Mouse (Mus musculus): Measurements from ENCODE around the gene Ank2. TPM values are rescaled to one million over a fixed set of nuclear protein-coding genes. Genes with fewer than 3 reads are reported as not detected.

Ank2 gene
- polyA plus RNA-seq, 1 experiment from 2014 or later, result 118 TPM

DNA sequence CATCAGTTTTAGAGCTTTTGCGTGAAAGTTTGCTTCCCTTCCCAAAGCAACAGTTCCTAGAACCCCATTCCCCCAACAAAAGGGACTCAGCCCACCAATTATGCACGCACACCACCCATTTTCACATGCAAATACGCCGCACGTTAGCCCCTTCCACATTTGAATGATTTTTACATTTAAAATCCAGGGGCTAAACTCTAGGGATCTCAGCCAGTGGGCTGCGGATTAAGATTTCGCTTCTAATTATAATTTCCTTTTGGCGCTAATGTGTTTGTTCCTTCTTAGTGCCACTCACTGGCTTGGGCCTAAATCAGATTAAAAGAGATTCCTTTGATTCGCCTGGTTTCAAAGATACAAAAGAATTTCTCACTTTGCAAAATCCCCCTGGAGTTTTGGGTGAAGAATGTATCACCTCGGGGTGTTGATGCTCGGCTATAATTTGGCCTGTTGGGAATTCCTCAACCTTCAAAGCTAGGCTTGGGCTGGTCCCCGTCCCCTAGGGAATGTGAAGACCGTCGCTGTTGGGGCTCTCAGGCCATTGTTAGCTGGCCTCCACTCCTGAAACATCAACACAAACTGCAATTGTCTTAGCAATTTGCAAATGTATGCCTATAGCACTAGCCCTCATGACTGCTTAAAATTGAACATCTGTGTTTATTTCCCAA, 35.2 kb downstream of the Ank2 start:
- 17% methylated on average over 14 of the region's 14 CpGs for WGBS
- H3K27me3 ChIP-seq (ENCODE audit: control insufficient read depth, insufficient read depth, low read length), result no peaks in the 10 kb centered on the region
- no peaks in the 10 kb centered on the region; the same call in 1 of the 2 replicates for H3K4me1 ChIP-seq (replicated peaks; ENCODE audit: control insufficient read depth, insufficient read depth, low read length)
- no peak overlapping the region for H3K9ac ChIP-seq (ENCODE audit: low read depth, low read length)
- no peak overlapping the region for H3K4me2 ChIP-seq (replicated peaks; ENCODE audit: low read depth, low read length)
- no peak overlapping the region for H3K4me3 ChIP-seq (ENCODE audit: low read depth, low read length)
- DNase-seq (ENCODE audit: low spot score) (peak; percentile 41), ATAC-seq (ENCODE audit: low FRiP score) (peak; percentile 65)
- peak overlapping the region; percentile 27; the same call in 1 of the 2 replicates for H3K27ac ChIP-seq (ENCODE audit: low read depth, low read length)
- H3K9me3 ChIP-seq (ENCODE audit: control insufficient read depth, low read length), result no peaks in the 10 kb centered on the region
- no peaks in the 10 kb centered on the region for H3K36me3 ChIP-seq (ENCODE audit: control insufficient read depth, insufficient read depth, low read length)

DNA sequence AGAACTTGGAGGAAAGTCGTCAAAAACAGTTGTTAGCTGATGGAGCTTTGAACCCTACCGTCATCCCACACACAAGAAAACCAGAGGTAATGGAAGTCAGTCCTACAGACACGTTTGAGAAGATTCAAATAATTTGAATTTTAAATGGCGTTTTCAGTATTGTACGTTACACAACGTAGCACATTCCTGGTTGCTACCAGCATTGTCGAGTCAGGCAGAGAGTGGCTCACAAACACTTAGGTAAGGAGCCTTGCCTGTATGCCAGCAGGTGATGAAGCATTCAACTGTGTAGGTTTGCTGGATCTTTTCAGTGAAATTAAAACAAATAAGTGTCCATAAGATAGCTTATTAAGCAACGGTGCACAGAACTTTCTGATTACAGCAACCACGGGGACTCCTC, 36.0 kb downstream of the Ank2 start:
- no peak for ATAC-seq (ENCODE audit: low FRiP score)
- no peaks in the 10 kb centered on the region for H3K9me3 ChIP-seq (ENCODE audit: control insufficient read depth, low read length)
- H3K4me1 ChIP-seq (replicated peaks; ENCODE audit: control insufficient read depth, insufficient read depth, low read length), result no peaks in the 10 kb centered on the region; the same call in 1 of the 2 replicates
- H3K9ac ChIP-seq (ENCODE audit: low read depth, low read length), result no peak overlapping the region
- no peaks in the 10 kb centered on the region for H3K36me3 ChIP-seq (ENCODE audit: control insufficient read depth, insufficient read depth, low read length)
- H3K27ac ChIP-seq (ENCODE audit: low read depth, low read length), result no peak overlapping the region
- peak; percentile 29 for DNase-seq (ENCODE audit: low spot score)
- WGBS, result 23% methylated on average over 9 of the region's 9 CpGs
- no peak overlapping the region for H3K4me2 ChIP-seq (replicated peaks; ENCODE audit: low read depth, low read length)
- no peaks in the 10 kb centered on the region for H3K27me3 ChIP-seq (ENCODE audit: control insufficient read depth, insufficient read depth, low read length)
- H3K4me3 ChIP-seq (ENCODE audit: low read depth, low read length), result no peak overlapping the region

DNA sequence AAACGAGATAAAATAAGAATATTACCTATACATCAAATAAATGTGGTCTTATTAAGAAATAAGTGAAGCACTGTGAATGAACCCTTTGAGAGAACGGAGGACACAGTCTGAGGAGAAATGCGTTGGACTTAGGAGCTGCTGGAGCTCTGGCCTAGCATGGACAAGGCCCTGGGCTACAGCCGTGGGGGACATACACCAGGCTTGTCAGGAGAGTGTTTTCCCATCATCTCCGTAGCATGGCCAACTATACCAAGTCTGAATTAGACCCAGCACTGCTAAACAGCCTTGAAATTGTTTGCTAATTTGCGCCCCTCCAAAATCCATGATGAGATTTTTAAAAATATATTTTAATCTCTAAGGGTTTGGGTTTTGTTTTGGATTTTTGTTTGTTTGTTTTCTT, 36.7 kb downstream of the Ank2 start:
- ATAC-seq (ENCODE audit: low FRiP score), result no peak

DNA sequence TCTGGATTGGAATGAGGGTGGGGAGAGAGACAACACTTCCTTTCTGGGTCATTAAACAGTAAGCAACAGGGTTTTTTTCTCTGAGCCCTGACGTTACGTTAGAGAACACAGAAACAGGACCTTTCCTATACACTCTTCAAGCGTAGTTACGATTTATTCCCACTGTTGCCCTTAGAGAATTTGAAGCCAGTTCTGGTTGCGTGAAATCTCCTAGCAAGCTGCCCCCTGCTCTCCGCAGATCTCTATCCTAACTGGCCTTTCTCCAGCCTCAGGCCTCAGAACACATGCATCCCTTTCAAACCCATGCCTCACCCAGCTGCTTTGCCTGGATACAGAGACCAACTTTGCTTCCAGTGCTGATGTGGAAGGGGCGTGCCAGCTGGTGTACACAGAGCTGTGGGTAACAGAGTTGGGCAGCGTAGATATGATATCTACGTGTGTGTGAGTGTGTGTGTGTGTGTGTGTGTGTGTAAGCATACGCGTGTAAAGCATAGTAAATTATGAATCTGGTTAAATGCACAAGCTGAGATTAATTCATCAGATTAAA, 38.2 kb downstream of the Ank2 start:
- DNase-seq (ENCODE audit: low spot score) (no peak), ATAC-seq (ENCODE audit: low FRiP score) (no peak)
- no peak overlapping the region for H3K4me3 ChIP-seq (ENCODE audit: low read depth, low read length)
- H3K27me3 ChIP-seq (ENCODE audit: control insufficient read depth, insufficient read depth, low read length), result no peaks in the 10 kb centered on the region
- no peaks in the 10 kb centered on the region for H3K9me3 ChIP-seq (ENCODE audit: control insufficient read depth, low read length)
- H3K9ac ChIP-seq (ENCODE audit: low read depth, low read length), result no peak overlapping the region
- no peak overlapping the region for H3K27ac ChIP-seq (ENCODE audit: low read depth, low read length)
- WGBS, result 59% methylated on average over 11 of the region's 11 CpGs
- H3K4me1 ChIP-seq (replicated peaks; ENCODE audit: control insufficient read depth, insufficient read depth, low read length), result no peaks in the 10 kb centered on the region; the same call in 1 of the 2 replicates
- no peak overlapping the region for H3K4me2 ChIP-seq (replicated peaks; ENCODE audit: low read depth, low read length)
- no peaks in the 10 kb centered on the region for H3K36me3 ChIP-seq (ENCODE audit: control insufficient read depth, insufficient read depth, low read length)

More for the DNA sequence above, 36.7 kb downstream of the Ank2 start:
- Histone ChIP-seq H3K4me1 (replicated peaks; ENCODE audit: control insufficient read depth, insufficient read depth, low read length) (no peaks in the 10 kb centered on the region; the same call in 1 of the 2 replicates), H3K27me3 (ENCODE audit: control insufficient read depth, insufficient read depth, low read length) (no peaks in the 10 kb centered on the region), H3K4me2 (replicated peaks; ENCODE audit: low read depth, low read length) (no peak overlapping the region), H3K9me3 (ENCODE audit: control insufficient read depth, low read length) (no peaks in the 10 kb centered on the region), H3K36me3 (ENCODE audit: control insufficient read depth, insufficient read depth, low read length) (no peaks in the 10 kb centered on the region), H3K27ac (ENCODE audit: low read depth, low read length) (no peak overlapping the region), H3K9ac (ENCODE audit: low read depth, low read length) (no peak overlapping the region), H3K4me3 (ENCODE audit: low read depth, low read length) (no peak overlapping the region)
- DNase-seq (ENCODE audit: low spot score), result no peak
- WGBS, result 75% methylated on average over 6 of the region's 6 CpGs

DNA sequence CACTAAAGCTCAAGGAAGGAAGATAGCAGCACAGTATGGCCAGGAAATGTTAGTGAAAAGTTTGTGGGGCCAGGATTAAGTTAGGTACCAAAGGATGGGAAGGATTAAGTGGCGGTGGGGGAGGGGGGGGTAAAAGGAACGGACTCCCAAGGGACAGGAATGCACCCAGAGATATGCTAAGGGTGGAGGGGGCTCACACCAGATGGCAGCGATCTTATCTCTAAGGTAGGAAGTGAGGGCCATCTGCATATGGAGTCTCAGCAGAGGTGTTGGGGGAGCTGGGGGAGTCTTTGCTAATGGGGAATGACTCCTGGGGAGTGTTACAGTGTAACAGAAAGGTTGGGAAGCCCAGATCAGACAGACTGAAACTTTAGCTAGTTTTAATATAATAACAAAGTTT, 39.3 kb downstream of the Ank2 start:
- 26% methylated on average over 3 of the region's 3 CpGs for WGBS
- DNase-seq (ENCODE audit: low spot score), result no peak
- no peaks in the 10 kb centered on the region for H3K9me3 ChIP-seq (ENCODE audit: control insufficient read depth, low read length)
- H3K27ac ChIP-seq (ENCODE audit: low read depth, low read length), result no peak overlapping the region
- no peaks in the 10 kb centered on the region; the same call in 1 of the 2 replicates for H3K4me1 ChIP-seq (replicated peaks; ENCODE audit: control insufficient read depth, insufficient read depth, low read length)
- no peaks in the 10 kb centered on the region for H3K27me3 ChIP-seq (ENCODE audit: control insufficient read depth, insufficient read depth, low read length)
- H3K9ac ChIP-seq (ENCODE audit: low read depth, low read length), result no peak overlapping the region
- no peak overlapping the region for H3K4me3 ChIP-seq (ENCODE audit: low read depth, low read length)
- H3K4me2 ChIP-seq (replicated peaks; ENCODE audit: low read depth, low read length), result no peak overlapping the region
- no peaks in the 10 kb centered on the region for H3K36me3 ChIP-seq (ENCODE audit: control insufficient read depth, insufficient read depth, low read length)
- no peak for ATAC-seq (ENCODE audit: low FRiP score)

DNA sequence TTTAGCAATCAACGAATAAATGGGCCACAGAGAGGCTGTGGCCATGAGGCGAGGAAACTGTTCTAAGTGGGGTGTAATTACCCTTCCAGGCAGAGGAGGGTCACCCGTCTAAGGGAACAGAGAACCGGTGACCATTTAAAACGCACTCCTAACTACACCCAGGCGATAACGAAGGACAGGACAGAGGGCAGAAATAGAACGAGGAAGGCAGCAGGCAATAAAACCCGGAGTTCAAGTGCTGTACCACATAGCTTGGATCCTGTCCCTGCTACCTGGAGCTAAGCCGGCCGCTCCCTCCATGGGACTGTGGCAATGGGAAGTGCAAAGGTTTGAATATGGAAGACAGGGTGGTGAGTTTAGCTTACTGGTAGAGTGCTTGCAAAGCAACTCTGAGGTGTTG, 40.2 kb downstream of the Ank2 start:
- no peak overlapping the region for H3K4me3 ChIP-seq (ENCODE audit: low read depth, low read length)
- H3K27me3 ChIP-seq (ENCODE audit: control insufficient read depth, insufficient read depth, low read length), result no peaks in the 10 kb centered on the region
- H3K36me3 ChIP-seq (ENCODE audit: control insufficient read depth, insufficient read depth, low read length), result no peaks in the 10 kb centered on the region
- no peak overlapping the region for H3K4me2 ChIP-seq (replicated peaks; ENCODE audit: low read depth, low read length)
- no peak for ATAC-seq (ENCODE audit: low FRiP score)
- no peak for DNase-seq (ENCODE audit: low spot score)
- no peak overlapping the region for H3K27ac ChIP-seq (ENCODE audit: low read depth, low read length)
- WGBS, result 44% methylated on average over 11 of the region's 11 CpGs
- no peaks in the 10 kb centered on the region; the same call in 1 of the 2 replicates for H3K4me1 ChIP-seq (replicated peaks; ENCODE audit: control insufficient read depth, insufficient read depth, low read length)
- H3K9ac ChIP-seq (ENCODE audit: low read depth, low read length), result no peak overlapping the region
- H3K9me3 ChIP-seq (ENCODE audit: control insufficient read depth, low read length), result no peaks in the 10 kb centered on the region

DNA sequence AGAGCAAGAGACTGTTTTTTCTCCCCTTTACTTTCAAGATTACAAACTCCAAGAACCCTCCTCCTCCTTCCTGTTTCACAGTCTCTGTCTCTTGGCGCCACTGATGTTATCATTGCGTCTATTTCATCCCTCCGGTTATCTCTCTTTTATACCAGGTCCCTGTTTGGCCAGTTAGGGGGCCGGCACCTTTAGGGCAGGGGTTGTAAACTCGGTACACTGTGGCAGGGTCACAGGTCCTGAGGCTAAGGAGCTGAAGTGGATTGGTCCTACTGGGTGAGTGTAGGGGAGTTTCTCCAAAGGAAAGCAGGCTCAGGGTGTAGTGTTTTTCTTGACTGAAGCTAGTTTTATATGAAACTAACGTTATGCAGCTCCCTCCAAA, 40.7 kb downstream of the Ank2 start:
- Histone ChIP-seq H3K27ac (ENCODE audit: low read depth, low read length) (no peak overlapping the region), H3K27me3 (ENCODE audit: control insufficient read depth, insufficient read depth, low read length) (no peaks in the 10 kb centered on the region), H3K9ac (ENCODE audit: low read depth, low read length) (no peak overlapping the region), H3K36me3 (ENCODE audit: control insufficient read depth, insufficient read depth, low read length) (no peaks in the 10 kb centered on the region), H3K9me3 (ENCODE audit: control insufficient read depth, low read length) (no peaks in the 10 kb centered on the region), H3K4me1 (replicated peaks; ENCODE audit: control insufficient read depth, insufficient read depth, low read length) (no peaks in the 10 kb centered on the region; the same call in 1 of the 2 replicates), H3K4me3 (ENCODE audit: low read depth, low read length) (no peak overlapping the region), H3K4me2 (replicated peaks; ENCODE audit: low read depth, low read length) (no peak overlapping the region)
- DNase-seq (ENCODE audit: low spot score) (no peak), ATAC-seq (ENCODE audit: low FRiP score) (no peak)
- 48% methylated on average over 6 of the region's 6 CpGs for WGBS

DNA sequence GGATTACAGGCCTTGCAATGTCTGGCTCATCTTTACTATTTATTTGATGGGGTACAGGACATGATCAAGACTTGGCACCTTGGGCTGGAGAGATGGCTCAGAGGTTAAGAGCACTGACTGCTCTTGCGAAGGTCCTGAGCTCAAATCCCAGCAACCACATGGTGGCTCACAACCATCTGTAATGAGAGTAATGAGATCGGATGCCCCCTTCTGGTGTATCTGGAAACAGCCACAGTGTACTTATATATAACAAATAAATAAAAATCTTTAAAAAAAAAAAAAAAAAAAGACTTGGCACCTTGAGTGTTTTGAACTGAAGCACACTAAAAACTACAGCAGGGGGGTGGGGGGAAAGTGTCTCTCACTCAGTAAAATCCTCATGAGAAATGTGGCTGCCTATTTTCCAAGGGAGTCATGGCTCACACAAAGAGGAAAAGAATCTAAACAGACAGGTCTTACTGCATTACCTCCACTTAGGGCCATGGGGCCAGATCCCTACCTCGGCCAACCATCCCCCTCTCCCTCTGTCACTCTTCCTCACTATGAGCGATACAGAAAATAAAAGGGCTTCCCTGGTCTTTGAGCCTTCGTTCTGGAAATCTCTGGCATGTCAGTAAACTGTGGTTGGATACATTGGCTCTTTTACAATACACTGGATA, 41.3 kb downstream of the Ank2 start:
- Histone ChIP-seq H3K9me3 (ENCODE audit: control insufficient read depth, low read length) (no peaks in the 10 kb centered on the region), H3K4me3 (ENCODE audit: low read depth, low read length) (no peak overlapping the region)

DNA sequence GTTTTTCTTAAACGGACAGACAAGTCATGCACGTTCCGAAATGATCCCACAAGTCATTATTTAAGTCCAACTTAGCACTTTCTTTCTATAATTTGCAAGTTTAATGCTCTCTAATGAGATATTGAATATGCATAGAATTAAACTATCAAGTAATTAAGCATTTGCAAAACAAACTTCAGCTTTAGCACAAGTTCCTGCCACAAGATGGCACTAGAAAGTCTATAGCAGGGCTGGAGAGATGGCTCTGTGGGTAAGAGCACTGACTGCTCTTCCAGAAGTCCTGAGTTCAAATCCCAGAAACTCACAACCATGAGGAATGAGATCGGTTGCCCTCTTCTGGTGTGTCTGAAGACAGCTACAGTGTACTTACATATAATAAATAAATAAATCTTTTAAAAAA, 45.4 kb downstream of the Ank2 start:
- no peaks in the 10 kb centered on the region for H3K4me1 ChIP-seq (replicated peaks; ENCODE audit: control insufficient read depth, insufficient read depth, low read length)
- DNase-seq (ENCODE audit: low spot score), result no peak
- H3K4me3 ChIP-seq (ENCODE audit: low read depth, low read length), result no peak overlapping the region
- no peak overlapping the region for H3K27ac ChIP-seq (ENCODE audit: low read depth, low read length)
- no peak overlapping the region for H3K4me2 ChIP-seq (replicated peaks; ENCODE audit: low read depth, low read length)
- WGBS, result 76% methylated on average over 4 of the region's 4 CpGs
- H3K9ac ChIP-seq (ENCODE audit: low read depth, low read length), result no peak overlapping the region
- no peak for ATAC-seq (ENCODE audit: low FRiP score)
- H3K27me3 ChIP-seq (ENCODE audit: control insufficient read depth, insufficient read depth, low read length), result no peaks in the 10 kb centered on the region
- no peaks in the 10 kb centered on the region for H3K36me3 ChIP-seq (ENCODE audit: control insufficient read depth, insufficient read depth, low read length)
- H3K9me3 ChIP-seq (ENCODE audit: control insufficient read depth, low read length), result no peaks in the 10 kb centered on the region

More for the DNA sequence above, 41.3 kb downstream of the Ank2 start:
- Histone ChIP-seq H3K36me3 (ENCODE audit: control insufficient read depth, insufficient read depth, low read length) (no peaks in the 10 kb centered on the region), H3K4me1 (replicated peaks; ENCODE audit: control insufficient read depth, insufficient read depth, low read length) (no peaks in the 10 kb centered on the region), H3K4me2 (replicated peaks; ENCODE audit: low read depth, low read length) (no peak overlapping the region), H3K9ac (ENCODE audit: low read depth, low read length) (no peak overlapping the region), H3K27me3 (ENCODE audit: control insufficient read depth, insufficient read depth, low read length) (no peaks in the 10 kb centered on the region), H3K27ac (ENCODE audit: low read depth, low read length) (no peak overlapping the region)
- ATAC-seq (ENCODE audit: low FRiP score) (no peak), DNase-seq (ENCODE audit: low spot score) (peak; percentile 39)
- WGBS, result 40% methylated on average over 5 of the region's 5 CpGs

Measured in hindbrain, embryonic 11.5 days (tissue).